In the genomic region with DNA sequence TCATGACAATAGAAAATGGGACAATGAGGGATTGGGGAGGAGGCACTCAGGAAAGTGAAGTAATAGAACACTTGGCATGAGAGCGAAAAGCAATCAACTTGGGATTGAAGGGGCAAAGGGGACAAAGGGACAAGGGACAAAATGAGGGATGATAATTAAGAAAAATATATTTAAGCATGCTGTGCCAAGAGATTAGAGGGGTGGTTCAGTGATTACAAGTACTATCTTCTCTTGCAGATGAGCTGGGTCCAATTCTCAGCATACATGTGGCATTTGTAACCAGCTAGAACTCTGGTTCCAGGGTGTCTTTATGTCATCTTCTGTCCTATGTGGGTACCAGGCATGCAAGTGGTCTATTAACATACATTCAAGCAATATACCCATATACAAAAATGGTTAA, we compare ENCODE assay signal across 36 mouse cellular contexts.
"Had no signal": no experiment of that assay in that cellular context is flagged by ENCODE, and none has a peak within 500 bp of the region (broad histone marks: within the 10 kb centered on the region; RNA-seq: fewer than 3 reads in every experiment).

No protein-coding gene starts in this region.

- H3K27ac ChIP-seq: heart, embryonic 10.5 days; heart, embryonic 13.5 days; heart, embryonic 15.5 days; hindbrain, embryonic 10.5 days; hindbrain, embryonic 12.5 days; hindbrain, embryonic 13.5 days; hindbrain, embryonic 14.5 days; hindbrain, embryonic 15.5 days; hindbrain, postnatal 0 days; intestine, embryonic 15.5 days; kidney, embryonic 15.5 days; kidney, postnatal 0 days; layer of hippocampus, adult 2 months; left cerebral cortex, adult 2 months had no signal

- ATAC-seq: hindbrain, embryonic 16.5 days; hindbrain, postnatal 0 days; inflammation-experienced regulatory T-cells, adult 6 months; intestine, embryonic 15.5 days; intestine, embryonic 16.5 days; intestine, postnatal 0 days had no signal

- H3K9ac ChIP-seq: heart, embryonic 12.5 days; heart, embryonic 13.5 days; heart, embryonic 15.5 days; hindbrain, embryonic 12.5 days; hindbrain, embryonic 13.5 days; hindbrain, embryonic 14.5 days; hindbrain, embryonic 15.5 days; intestine, embryonic 15.5 days; kidney, embryonic 15.5 days had no signal

- DNase-seq: heart, postnatal 10 days; heart, postnatal 14 days; heart, postnatal 36 days; heart, postnatal 4 days; kidney, adult 11 months; kidney, adult 18-20 months; kidney, adult 2 months; kidney, adult 8-10 months; kidney, adult 9 months; kidney, postnatal 10 days; kidney, postnatal 14 days; kidney, postnatal 25 days; kidney, postnatal 36 days; kidney, postnatal 4 days; layer of hippocampus, adult 9-11 months; layer of hippocampus, postnatal 36 days had no signal

- H3K9me3 ChIP-seq: heart, embryonic 10.5 days; heart, embryonic 12.5 days; heart, embryonic 13.5 days; heart, embryonic 15.5 days; hindbrain, embryonic 10.5 days; hindbrain, embryonic 12.5 days; hindbrain, embryonic 13.5 days; hindbrain, embryonic 15.5 days; intestine, embryonic 15.5 days; kidney, embryonic 15.5 days had no signal

- H3K27me3 ChIP-seq: heart, embryonic 12.5 days; heart, embryonic 13.5 days; heart, embryonic 15.5 days; hindbrain, embryonic 12.5 days; hindbrain, embryonic 13.5 days; hindbrain, embryonic 15.5 days; intestine, embryonic 15.5 days; kidney, embryonic 15.5 days had no signal

- H3K4me2 ChIP-seq: heart, embryonic 11.5 days; heart, embryonic 12.5 days; heart, embryonic 13.5 days; heart, embryonic 15.5 days; hindbrain, embryonic 12.5 days; hindbrain, embryonic 13.5 days; hindbrain, embryonic 14.5 days; hindbrain, embryonic 15.5 days; intestine, embryonic 15.5 days; kidney, embryonic 15.5 days had no signal

- H3K36me3 ChIP-seq: heart, embryonic 10.5 days; heart, embryonic 12.5 days; heart, embryonic 13.5 days; heart, embryonic 15.5 days; hindbrain, embryonic 10.5 days; hindbrain, embryonic 12.5 days; hindbrain, embryonic 13.5 days; hindbrain, embryonic 15.5 days; intestine, embryonic 15.5 days; kidney, embryonic 15.5 days had no signal

- H3K4me1 ChIP-seq: heart, embryonic 10.5 days; heart, embryonic 12.5 days; heart, embryonic 13.5 days; heart, embryonic 15.5 days; hindbrain, embryonic 10.5 days; hindbrain, embryonic 12.5 days; hindbrain, embryonic 13.5 days; hindbrain, embryonic 15.5 days; intestine, embryonic 15.5 days; kidney, embryonic 15.5 days had no signal

- H3K4me3 ChIP-seq: heart, embryonic 10.5 days; heart, embryonic 12.5 days; heart, embryonic 13.5 days; heart, embryonic 15.5 days; hindbrain, embryonic 10.5 days; hindbrain, embryonic 12.5 days; hindbrain, embryonic 13.5 days; hindbrain, embryonic 15.5 days; intestine, embryonic 15.5 days; kidney, embryonic 15.5 days; layer of hippocampus, adult 2 months; left cerebral cortex, adult 2 months had no signal
